Mouse (Mus musculus): ENCODE data around the gene Prelid1. TPM values are rescaled to one million over a fixed set of nuclear protein-coding genes. Genes with fewer than 3 reads are reported as not detected.
A peak's percentile ranks its signal among the peaks of the same experiment; 100 is the strongest.

Prelid1 gene
- polyA plus RNA-seq, 1 experiment from 2014 or later = 355 TPM

GRCm38 (mm10) chr13:55322130-55322825 lies 2.0 kb downstream of the Prelid1 start:
- peaks cover 75% of the 10 kb centered on the region for H3K36me3 ChIP-seq
- WGBS = 1% methylated on average over 31 of the region's 31 CpGs
- H3K9ac ChIP-seq = peak overlapping the region; percentile 98
- no peaks in the 10 kb centered on the region for H3K9me3 ChIP-seq
- H3K4me1 ChIP-seq = peaks cover 47% of the 10 kb centered on the region
- no peak for ATAC-seq (ENCODE audit: extremely low read depth, insufficient number of reproducible peaks, low FRiP score, low TSS enrichment)
- no peaks in the 10 kb centered on the region for H3K27me3 ChIP-seq (replicated peaks)
- H3K4me2 ChIP-seq = peak overlapping the region; percentile 97
- peak overlapping the region; percentile 95 for H3K4me3 ChIP-seq
- H3K27ac ChIP-seq (replicated peaks) = peak overlapping the region; percentile 86

GRCm38 (mm10) chr13:55325596-55325995 lies 5.3 kb downstream of the Prelid1 start:
- Histone ChIP-seq H3K27ac (replicated peaks) (no peak overlapping the region), H3K4me3 (no peak overlapping the region), H3K9ac (no peak overlapping the region), H3K4me2 (no peak overlapping the region), H3K9me3 (no peaks in the 10 kb centered on the region), H3K36me3 (peaks cover 43% of the 10 kb centered on the region), H3K27me3 (replicated peaks) (no peaks in the 10 kb centered on the region), H3K4me1 (peaks cover 65% of the 10 kb centered on the region)
- no peak for ATAC-seq (ENCODE audit: extremely low read depth, insufficient number of reproducible peaks, low FRiP score, low TSS enrichment)
- WGBS = 83% methylated on average over 10 of the region's 11 CpGs

- peaks cover 40% of the 10 kb centered on the region for H3K36me3 ChIP-seq
- H3K27ac ChIP-seq (replicated peaks) = peak overlapping the region; percentile 59
- peaks cover 3% of the 10 kb centered on the region; the same call in 1 of the 2 replicates for H3K27me3 ChIP-seq (replicated peaks)
- H3K9me3 ChIP-seq = no peaks in the 10 kb centered on the region
- no peak overlapping the region; the same call in 1 of the 2 replicates for H3K4me3 ChIP-seq
- peak overlapping the region; percentile 95; the same call in 1 of the 2 replicates for H3K4me2 ChIP-seq
- 40% methylated on average over 4 of the region's 4 CpGs for WGBS
- no peak overlapping the region for H3K9ac ChIP-seq
- ATAC-seq (ENCODE audit: extremely low read depth, insufficient number of reproducible peaks, low FRiP score, low TSS enrichment) = no peak
- peaks cover 66% of the 10 kb centered on the region for H3K4me1 ChIP-seq
Measured at GRCm38 (mm10) chr13:55327169-55327568, 6.9 kb downstream of the Prelid1 start.

GRCm38 (mm10) chr13:55327633-55328032 lies 7.3 kb downstream of the Prelid1 start:
- Histone ChIP-seq H3K27me3 (replicated peaks) (peaks cover 3% of the 10 kb centered on the region; the same call in 1 of the 2 replicates), H3K4me2 (peak overlapping the region; percentile 95), H3K9me3 (no peaks in the 10 kb centered on the region), H3K4me3 (peak overlapping the region; percentile 83), H3K36me3 (peaks cover 40% of the 10 kb centered on the region), H3K27ac (replicated peaks) (peak overlapping the region; percentile 59), H3K4me1 (peaks cover 64% of the 10 kb centered on the region), H3K9ac (peak overlapping the region; percentile 86)
- 5% methylated on average over 2 of the region's 8 CpGs for WGBS
- no peak for ATAC-seq (ENCODE audit: extremely low read depth, insufficient number of reproducible peaks, low FRiP score, low TSS enrichment)

- peaks cover 3% of the 10 kb centered on the region; the same call in 1 of the 2 replicates for H3K27me3 ChIP-seq (replicated peaks)
- peaks cover 59% of the 10 kb centered on the region for H3K4me1 ChIP-seq
- H3K4me3 ChIP-seq = peak overlapping the region; percentile 83
- 82% methylated on average over 6 of the region's 6 CpGs for WGBS
- ATAC-seq (ENCODE audit: extremely low read depth, insufficient number of reproducible peaks, low FRiP score, low TSS enrichment) = no peak
- H3K9ac ChIP-seq = peak overlapping the region; percentile 86
- H3K9me3 ChIP-seq = no peaks in the 10 kb centered on the region
- peak overlapping the region; percentile 95 for H3K4me2 ChIP-seq
- peaks cover 35% of the 10 kb centered on the region for H3K36me3 ChIP-seq
- no peak overlapping the region for H3K27ac ChIP-seq (replicated peaks)
Measured at GRCm38 (mm10) chr13:55328171-55328570, 7.9 kb downstream of the Prelid1 start.

GRCm38 (mm10) chr13:55328641-55329040 lies 8.3 kb downstream of the Prelid1 start:
- Histone ChIP-seq H3K4me3 (peak overlapping the region; percentile 83), H3K27me3 (replicated peaks) (peaks cover 3% of the 10 kb centered on the region; the same call in 1 of the 2 replicates), H3K4me1 (peaks cover 54% of the 10 kb centered on the region), H3K27ac (replicated peaks) (peak overlapping the region; percentile 90; the same call in 1 of the 2 replicates), H3K9me3 (no peaks in the 10 kb centered on the region), H3K4me2 (peak overlapping the region; percentile 95), H3K36me3 (peaks cover 30% of the 10 kb centered on the region), H3K9ac (peak overlapping the region; percentile 86)
- no peak for ATAC-seq (ENCODE audit: extremely low read depth, insufficient number of reproducible peaks, low FRiP score, low TSS enrichment)
- WGBS = 72% methylated on average over 4 of the region's 4 CpGs

GRCm38 (mm10) chr13:55329109-55329682 lies 8.9 kb downstream of the Prelid1 start:
- Histone ChIP-seq H3K27ac (replicated peaks) (peak overlapping the region; percentile 90), H3K9me3 (no peaks in the 10 kb centered on the region), H3K27me3 (replicated peaks) (peaks cover 3% of the 10 kb centered on the region; the same call in 1 of the 2 replicates), H3K9ac (peak overlapping the region; percentile 86), H3K36me3 (peaks cover 24% of the 10 kb centered on the region), H3K4me2 (peak overlapping the region; percentile 95), H3K4me1 (peaks cover 48% of the 10 kb centered on the region), H3K4me3 (peak overlapping the region; percentile 83)
- WGBS = under 1% methylated on average over 28 of the region's 29 CpGs
- ATAC-seq (ENCODE audit: extremely low read depth, insufficient number of reproducible peaks, low FRiP score, low TSS enrichment) = peak; percentile 6; the same call in 1 of the 2 replicates

- under 1% methylated on average over 82 of the region's 82 CpGs for WGBS
- H3K36me3 ChIP-seq = peaks cover 18% of the 10 kb centered on the region
- peak; percentile 81 for ATAC-seq (ENCODE audit: extremely low read depth, insufficient number of reproducible peaks, low FRiP score, low TSS enrichment)
- H3K4me1 ChIP-seq = peaks cover 48% of the 10 kb centered on the region
- H3K9me3 ChIP-seq = no peaks in the 10 kb centered on the region
- peak within 1 kb of the TSS; percentile 83 for H3K4me3 ChIP-seq
- peak within 1 kb of the TSS; percentile 90 for H3K27ac ChIP-seq (replicated peaks)
- peak within 1 kb of the TSS; percentile 86 for H3K9ac ChIP-seq
- H3K27me3 ChIP-seq (replicated peaks) = peaks cover 3% of the 10 kb centered on the region; the same call in 1 of the 2 replicates
- H3K4me2 ChIP-seq = peak within 1 kb of the TSS; percentile 95
Measured at GRCm38 (mm10) chr13:55329683-55330566, 9.6 kb downstream of the Prelid1 start, which contains the start of gene Mxd3. Mxd3 (minus strand) TSS chr13:55329823.

- 44% methylated on average over 14 of the region's 14 CpGs for WGBS
- peaks cover 9% of the 10 kb centered on the region for H3K36me3 ChIP-seq
- peaks cover 44% of the 10 kb centered on the region for H3K4me1 ChIP-seq
- H3K9ac ChIP-seq = peak overlapping the region; percentile 86
- H3K9me3 ChIP-seq = no peaks in the 10 kb centered on the region
- H3K4me3 ChIP-seq = peak overlapping the region; percentile 83
- peak overlapping the region; percentile 90 for H3K27ac ChIP-seq (replicated peaks)
- peaks cover 3% of the 10 kb centered on the region; the same call in 1 of the 2 replicates for H3K27me3 ChIP-seq (replicated peaks)
- ATAC-seq (ENCODE audit: extremely low read depth, insufficient number of reproducible peaks, low FRiP score, low TSS enrichment) = no peak
- H3K4me2 ChIP-seq = peak overlapping the region; percentile 95
Measured at GRCm38 (mm10) chr13:55330567-55331400, 10.5 kb downstream of the Prelid1 start.

GRCm38 (mm10) chr13:55332331-55332730 lies 12.0 kb downstream of the Prelid1 start:
- H3K36me3 ChIP-seq = no peaks in the 10 kb centered on the region
- no peak overlapping the region for H3K9ac ChIP-seq
- peaks cover 3% of the 10 kb centered on the region for H3K27me3 ChIP-seq (replicated peaks)
- H3K27ac ChIP-seq (replicated peaks) = no peak overlapping the region
- WGBS = 64% methylated on average over 3 of the region's 3 CpGs
- ATAC-seq (ENCODE audit: extremely low read depth, insufficient number of reproducible peaks, low FRiP score, low TSS enrichment) = no peak
- H3K4me2 ChIP-seq = no peak overlapping the region
- H3K4me3 ChIP-seq = no peak overlapping the region
- no peaks in the 10 kb centered on the region for H3K9me3 ChIP-seq
- peaks cover 36% of the 10 kb centered on the region for H3K4me1 ChIP-seq
